Mouse (Mus musculus) thymus, adult 2 months (tissue): ENCODE results near the gene Mis18a. TPM values are rescaled to one million over a fixed set of nuclear protein-coding genes. Genes with fewer than 3 reads are reported as not detected.

Experiments used
- DNase-seq: peaks from one replicate; pipeline ENCODE4 v3.0.0; 2021
- H3K27ac ChIP-seq: fragments of 200-500 bp; 2 replicates; pipeline ENCODE4 v1.5.1; 2012; ENCODE audit warnings: low read length, control low read depth; ENCODE audit not compliant: control insufficient read depth, insufficient read depth
- H3K27me3 ChIP-seq: fragments of 200-500 bp; 2 replicates; pipeline ENCODE4 v1.6.1; 2012; ENCODE audit warnings: mild to moderate bottlenecking, low read length, moderate library complexity, mixed read lengths; ENCODE audit not compliant: control insufficient read depth, insufficient read depth
- H3K36me3 ChIP-seq: fragments of 200-500 bp; 2 replicates; pipeline ENCODE4 v1.6.1; 2012; ENCODE audit warnings: mild to moderate bottlenecking, low read length, moderate library complexity; ENCODE audit not compliant: control insufficient read depth, insufficient read depth
- H3K4me1 ChIP-seq: fragments of 200-500 bp; replicated peaks from 2 replicates; pipeline ENCODE4 v1.6.1; 2012; ENCODE audit warnings: low read length; ENCODE audit not compliant: control insufficient read depth, insufficient read depth
- H3K4me3 ChIP-seq: fragments of 200-500 bp; 2 replicates; pipeline ENCODE4 v1.5.1; 2012; ENCODE audit warnings: mild to moderate bottlenecking, low read length, control low read depth, moderate library complexity; ENCODE audit not compliant: control insufficient read depth, insufficient read depth
- CTCF ChIP-seq: fragments of 200-500 bp; IDR thresholded peaks from 2 replicates; pipeline ENCODE4 v1.5.1; 2012; ENCODE audit warnings: mild to moderate bottlenecking, control low read depth, low read length, moderate library complexity, borderline replicate concordance; ENCODE audit not compliant: control insufficient read depth, poor library complexity, insufficient read depth; ENCODE audit errors: extremely low read depth
- POLR2A ChIP-seq: fragments of 200-500 bp; IDR thresholded peaks from 2 replicates; pipeline ENCODE4 v1.6.1; 2012; ENCODE audit warnings: mild to moderate bottlenecking, low read length, control low read depth, moderate library complexity; ENCODE audit not compliant: control insufficient read depth, poor library complexity, insufficient read depth; ENCODE audit errors: extremely low read depth
- WGBS: fragments of 180-500 bp; shearing (Covaris S2); methylation state at CpG from one replicate; pipeline ENCODE4 v1.1.7; 2018; 5-methylcytosine and 5-hydroxymethylcytosine counted together
- polyA plus RNA-seq: library from polyadenylated mRNA; depleted of rRNA; stranded (reverse); fragments of >200 nt; gene quantifications from 2 replicates; pipeline ENCODE4 v1.2.3, GENCODE M21; 2012; rRNA removed

The Mis18a gene
- polyA plus RNA-seq, 1 experiment, result 44.7 TPM

DNA sequence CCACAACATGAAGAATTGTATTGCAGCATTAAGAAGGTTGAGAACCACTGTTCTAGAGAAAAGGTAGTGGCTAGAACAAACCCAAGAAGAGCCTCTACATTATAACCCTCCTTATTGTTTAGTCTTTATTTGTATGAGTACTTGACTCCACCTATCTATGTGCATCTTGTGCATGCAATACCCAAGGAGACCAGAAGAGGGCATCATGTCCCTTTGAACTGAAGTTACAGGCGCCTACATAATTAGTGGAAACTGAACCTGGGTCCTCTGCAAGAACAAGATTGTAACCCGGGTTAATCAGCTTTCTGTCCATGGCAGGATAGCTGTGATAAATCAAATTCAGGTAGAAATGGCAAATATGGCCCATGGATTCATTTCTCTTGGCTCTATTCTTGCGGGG, 48.4 kb downstream of the Mis18a start:
- TF ChIP-seq POLR2A, result no peak
- no peak for TF ChIP-seq CTCF
- Histone ChIP-seq H3K4me3 (no peak overlapping the region), H3K4me1 (no peaks in the 10 kb centered on the region), H3K36me3 (no peaks in the 10 kb centered on the region), H3K27ac (no peak overlapping the region), H3K27me3 (no peaks in the 10 kb centered on the region; the same call in 1 of the 2 replicates)
- 95% methylated on average over 3 of the region's 3 CpGs for WGBS
- DNase-seq, result no peak

DNA sequence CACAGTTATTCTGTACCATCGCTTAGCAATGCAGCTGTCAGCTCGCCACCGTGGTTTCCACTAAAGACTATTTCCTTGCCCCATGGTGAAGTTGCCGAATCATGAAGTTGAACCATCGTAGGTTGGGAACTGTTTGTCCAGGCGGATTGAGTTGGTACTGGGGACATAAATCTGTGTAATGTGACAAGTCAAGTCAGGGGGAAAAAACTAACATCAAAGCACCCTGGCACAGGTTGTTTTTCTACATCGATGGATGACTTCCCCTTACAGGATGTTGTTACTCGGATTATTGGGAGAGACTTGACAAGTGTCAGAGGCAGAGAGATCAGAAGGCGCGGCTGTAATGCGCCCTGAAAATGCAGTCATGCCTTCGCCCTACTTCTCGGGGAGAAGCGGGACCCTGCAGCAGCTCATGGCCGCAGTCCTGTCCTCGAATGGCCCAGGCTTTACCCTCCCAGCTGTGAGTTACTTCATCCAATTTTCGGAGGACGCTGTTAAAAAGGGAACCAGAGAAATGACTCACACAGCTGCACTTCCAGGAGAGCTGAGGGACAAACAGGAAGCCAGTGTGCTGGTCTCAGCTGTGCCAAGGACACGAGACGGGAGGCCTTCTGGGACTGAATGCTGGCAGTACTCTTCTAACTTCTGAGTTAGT, 50.2 kb downstream of the Mis18a start:
- TF ChIP-seq CTCF (no peak), POLR2A (no peak)
- no peak for DNase-seq
- no peak overlapping the region for H3K4me3 ChIP-seq
- 3% methylated on average over 20 of the region's 20 CpGs for WGBS
- H3K36me3 ChIP-seq, result no peaks in the 10 kb centered on the region
- H3K27me3 ChIP-seq, result no peaks in the 10 kb centered on the region; the same call in 1 of the 2 replicates
- H3K4me1 ChIP-seq, result no peaks in the 10 kb centered on the region
- no peak overlapping the region for H3K27ac ChIP-seq

DNA sequence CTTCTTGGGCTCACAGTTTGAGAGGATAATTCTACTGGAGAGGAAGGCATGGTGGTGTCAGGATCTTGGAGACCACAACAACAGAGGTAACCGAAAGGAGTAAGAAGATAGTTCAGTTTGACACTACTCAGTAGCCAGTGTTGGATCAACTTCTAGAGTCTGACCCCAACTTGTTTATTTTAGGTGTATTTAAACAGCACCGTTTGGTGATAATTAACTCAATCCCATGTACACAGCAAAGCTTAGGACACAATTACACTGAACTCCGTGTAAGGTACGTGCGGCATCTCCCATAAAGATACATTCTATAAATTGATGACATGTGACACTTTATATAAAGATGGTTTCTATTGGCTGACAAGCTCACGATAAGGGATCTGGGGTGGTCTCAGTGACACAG, 52.6 kb downstream of the Mis18a start:
- WGBS, result 96% methylated on average over 6 of the region's 6 CpGs
- no peaks in the 10 kb centered on the region for H3K36me3 ChIP-seq
- no peak overlapping the region for H3K4me3 ChIP-seq
- no peak overlapping the region for H3K27ac ChIP-seq
- TF ChIP-seq POLR2A (no peak), CTCF (no peak)
- no peak for DNase-seq
- H3K27me3 ChIP-seq, result no peaks in the 10 kb centered on the region; the same call in 1 of the 2 replicates
- H3K4me1 ChIP-seq, result no peaks in the 10 kb centered on the region

DNA sequence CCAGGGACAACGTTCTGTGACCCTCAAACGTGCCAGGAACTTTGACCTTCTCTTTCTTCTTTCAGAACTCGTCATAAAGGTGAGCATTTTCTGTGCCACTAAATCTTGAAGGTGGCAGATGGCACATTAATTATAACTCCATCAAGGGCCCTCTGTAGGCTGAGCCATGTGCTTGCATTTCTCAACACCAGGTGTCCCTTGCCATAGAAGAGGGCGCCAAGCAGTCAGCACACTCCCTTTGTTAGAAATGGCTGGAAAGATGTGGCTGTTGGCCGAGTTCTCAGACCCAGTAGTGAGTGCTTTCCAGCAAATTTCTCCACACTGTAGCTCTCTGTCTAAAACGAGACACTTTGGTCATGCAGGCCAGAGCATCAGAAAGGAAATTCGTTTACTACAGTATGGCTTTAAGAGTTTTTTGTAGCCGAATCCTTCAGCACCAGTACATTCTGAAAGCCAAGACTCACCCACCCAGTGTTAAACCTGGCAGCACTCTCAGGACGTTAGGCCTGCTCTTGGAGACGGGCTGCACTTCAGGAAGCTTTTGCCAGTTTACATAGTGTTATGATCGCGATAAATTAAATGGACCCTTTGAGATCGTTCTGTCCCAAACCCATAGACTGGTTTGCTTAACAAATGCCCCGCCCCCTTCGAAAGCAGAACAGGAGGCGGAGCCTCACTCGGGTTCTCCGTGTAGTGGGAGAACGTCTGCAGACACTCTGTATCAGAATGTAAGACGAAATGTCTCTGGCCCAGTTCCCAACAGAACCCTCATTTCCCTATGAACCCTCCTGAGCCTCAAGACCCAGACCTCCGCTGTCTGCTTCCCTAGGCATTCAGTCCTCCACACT, 53.5 kb downstream of the Mis18a start:
- no peaks in the 10 kb centered on the region for H3K4me1 ChIP-seq
- H3K36me3 ChIP-seq, result no peaks in the 10 kb centered on the region
- TF ChIP-seq POLR2A (no peak), CTCF (no peak)
- 91% methylated on average over 21 of the region's 21 CpGs for WGBS
- no peak overlapping the region for H3K4me3 ChIP-seq
- H3K27ac ChIP-seq, result no peak overlapping the region
- no peak for DNase-seq
- no peaks in the 10 kb centered on the region for H3K27me3 ChIP-seq

Other genes with a start within 250 kb of the Mis18a start
- gene Mrap, start 10.8 kb upstream of the Mis18a start, polyA plus RNA-seq, result 39.0 and 41.1 TPM in 2 replicates
- gene Urb1, start 83.0 kb upstream of the Mis18a start, polyA plus RNA-seq, result 9.3 and 10.3 TPM in 2 replicates
- 2.0 TPM in 2 replicates for gene Eva1c, start 99.3 kb upstream of the Mis18a start, polyA plus RNA-seq
- 20.7 and 25.3 TPM in 2 replicates for gene Cfap298, start 207.7 kb upstream of the Mis18a start, polyA plus RNA-seq